Mouse (Mus musculus): Measurements from ENCODE around the gene G3bp2. TPM values are rescaled to one million over a fixed set of nuclear protein-coding genes. Genes with fewer than 3 reads are reported as not detected.

G3bp2 gene
- polyA plus RNA-seq, 1 experiment from 2014 or later = 122 TPM

DNA sequence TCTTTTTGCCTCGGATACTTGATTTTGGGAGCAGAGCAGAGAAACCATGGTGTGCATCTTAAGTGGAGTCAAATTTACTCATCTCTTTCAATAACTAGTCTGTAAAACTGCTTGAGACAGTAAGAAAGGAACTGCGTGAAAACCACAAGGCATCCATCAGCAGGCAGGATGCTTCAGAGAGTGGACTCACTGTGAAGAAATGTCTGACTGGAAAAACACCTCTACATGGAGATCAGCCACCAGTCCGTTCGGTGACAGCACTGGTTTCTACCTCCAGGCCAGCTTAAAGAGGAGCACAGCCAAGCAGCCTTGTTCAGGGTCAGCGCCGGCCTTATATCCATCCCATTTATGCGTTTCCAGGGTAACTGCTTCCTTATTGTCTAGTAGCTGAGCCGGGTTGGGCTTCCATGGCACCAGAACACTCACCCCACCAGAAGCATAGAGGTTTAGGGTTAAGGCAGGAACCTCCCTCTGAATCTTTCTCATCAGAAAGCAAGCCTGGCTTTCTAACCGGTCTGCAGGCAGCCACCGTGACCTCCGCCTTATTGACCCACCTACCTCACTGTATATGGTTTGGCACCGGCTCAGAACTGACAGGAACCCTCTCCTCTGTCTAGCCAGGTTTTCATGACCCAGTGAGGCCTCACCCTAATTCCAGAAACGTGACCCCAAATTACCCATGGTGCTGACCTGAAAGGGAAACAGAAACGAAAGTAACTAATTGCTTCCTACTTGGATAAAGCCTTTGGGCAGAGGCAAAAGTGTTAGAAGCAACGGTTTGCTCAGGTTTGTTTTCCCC lies 9.9 kb upstream of the G3bp2 start:
- WGBS = 71% methylated on average over 15 of the region's 15 CpGs
- H3K27ac ChIP-seq (ENCODE audit: low read length) = no peak overlapping the region
- H3K27me3 ChIP-seq (ENCODE audit: control insufficient read depth, insufficient read depth, low read length) = no peaks in the 10 kb centered on the region
- ATAC-seq (replicated peaks; ENCODE audit: extremely low read depth, insufficient read depth, low FRiP score) = no peak
- no peaks in the 10 kb centered on the region for H3K4me1 ChIP-seq (ENCODE audit: control insufficient read depth, insufficient read depth, low read length)
- H3K4me2 ChIP-seq (ENCODE audit: low read depth, low read length) = peak overlapping the region; percentile 6; the same call in 1 of the 2 replicates
- H3K9ac ChIP-seq (ENCODE audit: low read length) = no peak overlapping the region
- no peaks in the 10 kb centered on the region for H3K9me3 ChIP-seq (replicated peaks; ENCODE audit: control insufficient read depth, low read length)
- H3K36me3 ChIP-seq (ENCODE audit: control insufficient read depth, insufficient read depth) = no peaks in the 10 kb centered on the region
- H3K4me3 ChIP-seq (ENCODE audit: low read length) = no peak overlapping the region

DNA sequence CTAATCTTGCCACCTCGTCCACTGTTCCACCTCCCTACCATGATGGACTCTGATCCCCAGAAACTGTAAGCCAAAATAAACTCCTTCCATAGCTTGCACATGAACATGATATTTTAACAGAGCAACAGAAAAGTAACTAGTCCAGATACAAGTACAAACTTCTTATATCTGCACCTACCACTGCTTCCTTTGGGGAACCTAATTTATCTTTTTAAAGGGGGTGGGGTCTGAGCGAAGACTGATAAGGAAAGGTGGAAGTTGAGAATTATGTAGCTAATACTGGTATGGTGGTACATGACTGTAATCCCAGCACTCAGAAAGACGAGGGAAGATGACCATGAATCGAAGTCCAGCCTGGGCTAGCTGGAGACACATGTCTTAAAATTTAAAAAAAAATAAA lies 4.0 kb upstream of the G3bp2 start:
- no peak overlapping the region for H3K9ac ChIP-seq (ENCODE audit: low read length)
- H3K4me3 ChIP-seq (ENCODE audit: low read length) = no peak overlapping the region
- no peak overlapping the region for H3K27ac ChIP-seq (ENCODE audit: low read length)
- peaks cover 4% of the 10 kb centered on the region for H3K4me1 ChIP-seq (ENCODE audit: control insufficient read depth, insufficient read depth, low read length)
- ATAC-seq (replicated peaks; ENCODE audit: extremely low read depth, insufficient read depth, low FRiP score) = no peak
- WGBS = 82% methylated on average over 4 of the region's 4 CpGs
- H3K9me3 ChIP-seq (replicated peaks; ENCODE audit: control insufficient read depth, low read length) = no peaks in the 10 kb centered on the region
- H3K27me3 ChIP-seq (ENCODE audit: control insufficient read depth, insufficient read depth, low read length) = no peaks in the 10 kb centered on the region
- H3K4me2 ChIP-seq (ENCODE audit: low read depth, low read length) = no peak overlapping the region
- H3K36me3 ChIP-seq (ENCODE audit: control insufficient read depth, insufficient read depth) = no peaks in the 10 kb centered on the region

DNA sequence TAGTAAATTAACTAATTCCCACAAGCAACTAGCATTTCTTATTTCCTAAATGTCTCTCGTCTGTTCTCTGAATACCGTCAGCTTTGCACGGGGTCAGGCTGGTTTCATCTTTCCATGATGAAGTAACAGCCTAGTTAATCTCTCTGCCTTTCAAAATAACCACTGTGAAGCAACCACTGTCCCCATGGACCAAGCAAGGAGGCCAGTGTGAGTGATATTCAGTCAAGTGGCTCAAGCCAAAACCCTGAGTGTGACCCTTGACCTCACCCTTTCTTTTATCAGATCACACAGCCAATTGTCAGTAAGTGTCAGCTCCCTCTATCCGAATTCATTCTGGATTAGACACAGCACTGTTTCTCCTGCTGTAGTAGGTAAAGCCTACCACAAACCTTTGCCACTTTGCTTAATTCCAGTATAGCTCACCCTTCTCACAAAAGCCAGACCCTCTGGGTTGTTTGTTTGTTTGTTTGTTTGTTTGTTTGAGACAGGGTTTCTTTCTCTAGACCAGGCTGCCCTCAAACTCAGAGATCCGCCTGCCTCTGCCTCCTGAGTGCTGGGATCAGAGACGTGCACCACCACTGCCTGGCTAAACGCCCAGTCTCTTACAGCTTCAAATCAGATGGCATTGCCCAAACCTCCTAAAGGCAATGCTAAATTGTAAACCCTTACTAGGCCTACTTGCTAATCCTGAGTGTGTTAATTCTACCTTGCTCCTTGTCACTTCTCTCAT lies 2.5 kb upstream of the G3bp2 start:
- Histone ChIP-seq H3K4me3 (ENCODE audit: low read length) (no peak overlapping the region), H3K36me3 (ENCODE audit: control insufficient read depth, insufficient read depth) (no peaks in the 10 kb centered on the region), H3K27ac (ENCODE audit: low read length) (no peak overlapping the region), H3K4me2 (ENCODE audit: low read depth, low read length) (no peak overlapping the region), H3K27me3 (ENCODE audit: control insufficient read depth, insufficient read depth, low read length) (no peaks in the 10 kb centered on the region), H3K9me3 (replicated peaks; ENCODE audit: control insufficient read depth, low read length) (no peaks in the 10 kb centered on the region), H3K4me1 (ENCODE audit: control insufficient read depth, insufficient read depth, low read length) (peaks cover 16% of the 10 kb centered on the region), H3K9ac (ENCODE audit: low read length) (no peak overlapping the region)
- ATAC-seq (replicated peaks; ENCODE audit: extremely low read depth, insufficient read depth, low FRiP score) = no peak
- WGBS = 81% methylated on average over 7 of the region's 7 CpGs

DNA sequence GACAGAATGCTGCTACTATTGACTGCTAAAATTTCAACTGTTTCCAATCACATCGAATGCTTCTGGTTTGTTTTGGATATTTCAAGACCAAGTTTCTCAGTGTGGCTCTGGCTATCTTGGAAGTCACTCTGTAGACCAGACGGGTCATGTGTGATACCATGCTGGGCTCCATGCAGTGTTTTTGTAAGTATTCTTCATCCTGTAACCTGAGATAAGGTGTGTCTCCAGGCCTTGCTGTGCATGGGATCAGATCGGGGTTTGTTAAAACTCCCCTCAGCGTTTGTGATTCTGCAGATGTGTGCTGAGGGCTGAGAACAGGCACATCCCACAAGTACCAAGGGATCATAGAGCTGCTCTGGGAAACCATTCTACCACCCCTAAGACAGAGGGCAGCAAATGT lies 1.7 kb upstream of the G3bp2 start:
- Histone ChIP-seq H3K36me3 (ENCODE audit: control insufficient read depth, insufficient read depth) (no peaks in the 10 kb centered on the region), H3K9ac (ENCODE audit: low read length) (no peak overlapping the region), H3K27ac (ENCODE audit: low read length) (no peak overlapping the region), H3K27me3 (ENCODE audit: control insufficient read depth, insufficient read depth, low read length) (no peaks in the 10 kb centered on the region), H3K4me1 (ENCODE audit: control insufficient read depth, insufficient read depth, low read length) (peaks cover 18% of the 10 kb centered on the region), H3K4me3 (ENCODE audit: low read length) (no peak overlapping the region), H3K4me2 (ENCODE audit: low read depth, low read length) (no peak overlapping the region), H3K9me3 (replicated peaks; ENCODE audit: control insufficient read depth, low read length) (no peaks in the 10 kb centered on the region)
- WGBS = 64% methylated on average over 4 of the region's 4 CpGs
- no peak for ATAC-seq (replicated peaks; ENCODE audit: extremely low read depth, insufficient read depth, low FRiP score)

DNA sequence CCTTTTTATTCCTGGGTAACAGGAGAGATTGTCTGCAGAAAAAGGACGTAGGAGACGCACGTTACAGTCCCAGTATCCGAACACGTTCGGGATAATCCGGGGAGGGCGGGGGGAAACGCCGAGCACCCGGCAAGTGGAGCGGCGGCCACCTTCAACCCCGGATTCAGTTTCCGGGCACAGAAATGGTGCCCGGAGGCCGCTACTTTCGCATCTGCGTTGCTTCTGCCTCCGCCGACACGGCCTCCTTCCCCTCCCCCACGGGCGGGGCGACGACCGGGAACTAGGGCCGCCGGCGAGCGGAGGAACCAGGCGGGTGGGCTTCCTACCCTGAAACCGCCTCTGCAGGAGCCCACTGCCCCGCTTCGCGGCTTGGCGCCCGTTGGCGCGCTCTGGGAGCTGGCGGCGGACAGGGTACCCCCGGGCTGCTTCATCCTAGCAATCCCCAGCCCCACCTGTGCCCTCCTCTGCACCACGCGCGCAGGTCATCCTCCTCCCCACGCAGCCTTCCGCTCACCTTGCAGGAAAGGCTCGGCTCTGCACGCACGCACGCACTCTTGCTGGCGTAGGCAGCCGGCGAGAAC lies 608 bp downstream of the G3bp2 start:
- ATAC-seq (replicated peaks; ENCODE audit: extremely low read depth, insufficient read depth, low FRiP score) = no peak; the same call in 1 of the 2 replicates
- Histone ChIP-seq H3K4me1 (ENCODE audit: control insufficient read depth, insufficient read depth, low read length) (peaks cover 29% of the 10 kb centered on the region), H3K36me3 (ENCODE audit: control insufficient read depth, insufficient read depth) (no peaks in the 10 kb centered on the region), H3K9ac (ENCODE audit: low read length) (peak overlapping the region; percentile 99), H3K27me3 (ENCODE audit: control insufficient read depth, insufficient read depth, low read length) (no peaks in the 10 kb centered on the region), H3K27ac (ENCODE audit: low read length) (peak overlapping the region; percentile 98), H3K4me2 (ENCODE audit: low read depth, low read length) (peak overlapping the region; percentile 81), H3K4me3 (ENCODE audit: low read length) (peak overlapping the region; percentile 97), H3K9me3 (replicated peaks; ENCODE audit: control insufficient read depth, low read length) (no peaks in the 10 kb centered on the region)
- under 1% methylated on average over 53 of the region's 55 CpGs for WGBS

DNA sequence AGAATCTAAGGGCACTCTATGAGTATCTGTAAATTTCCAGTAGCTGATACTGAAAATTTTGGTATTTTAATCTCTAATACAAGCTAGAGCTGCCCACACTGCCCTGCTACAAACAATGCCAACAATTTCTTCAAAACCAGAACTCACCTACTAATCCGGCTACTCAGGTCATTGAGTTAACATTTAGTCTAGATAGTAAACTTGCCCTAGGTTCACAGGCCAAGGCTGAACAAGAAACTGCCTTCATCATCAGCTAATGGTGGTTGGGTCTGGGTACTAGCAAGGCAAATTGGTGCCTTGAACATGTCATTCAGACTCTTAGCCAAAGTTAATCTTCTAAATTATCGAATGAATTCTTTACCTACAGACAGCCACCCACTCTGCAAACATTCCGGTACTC lies 2.2 kb downstream of the G3bp2 start:
- Histone ChIP-seq H3K9ac (ENCODE audit: low read length) (peak overlapping the region; percentile 22; the same call in 1 of the 2 replicates), H3K4me3 (ENCODE audit: low read length) (no peak overlapping the region; the same call in 1 of the 2 replicates), H3K4me1 (ENCODE audit: control insufficient read depth, insufficient read depth, low read length) (peaks cover 29% of the 10 kb centered on the region), H3K4me2 (ENCODE audit: low read depth, low read length) (peak overlapping the region; percentile 81), H3K36me3 (ENCODE audit: control insufficient read depth, insufficient read depth) (no peaks in the 10 kb centered on the region), H3K27ac (ENCODE audit: low read length) (no peak overlapping the region), H3K27me3 (ENCODE audit: control insufficient read depth, insufficient read depth, low read length) (no peaks in the 10 kb centered on the region), H3K9me3 (replicated peaks; ENCODE audit: control insufficient read depth, low read length) (no peaks in the 10 kb centered on the region)
- 61% methylated on average over 3 of the region's 3 CpGs for WGBS
- no peak for ATAC-seq (replicated peaks; ENCODE audit: extremely low read depth, insufficient read depth, low FRiP score)

DNA sequence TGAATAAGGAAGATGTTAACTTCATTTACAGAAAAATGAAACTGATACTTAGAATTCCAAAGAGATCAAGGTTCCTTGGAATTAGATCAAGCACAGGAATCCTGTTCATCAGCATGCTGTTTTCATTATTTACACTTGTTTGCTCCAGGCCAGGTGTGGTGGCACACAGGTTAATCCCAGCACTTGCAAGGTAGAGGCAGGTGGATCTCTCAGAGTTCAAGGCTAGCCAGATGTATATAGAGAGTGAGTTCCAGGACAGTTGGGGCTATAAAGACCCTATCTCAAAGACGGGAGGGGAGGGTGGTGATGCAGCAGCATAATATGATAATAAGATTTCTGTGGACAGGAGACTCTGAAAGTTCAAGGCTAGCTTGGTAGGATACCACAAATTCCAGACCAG lies 3.1 kb downstream of the G3bp2 start:
- H3K4me3 ChIP-seq (ENCODE audit: low read length) = no peak overlapping the region
- H3K4me2 ChIP-seq (ENCODE audit: low read depth, low read length) = no peak overlapping the region
- H3K36me3 ChIP-seq (ENCODE audit: control insufficient read depth, insufficient read depth) = no peaks in the 10 kb centered on the region
- WGBS = 55% methylated on average over 1 of the region's 1 CpGs
- no peak for ATAC-seq (replicated peaks; ENCODE audit: extremely low read depth, insufficient read depth, low FRiP score)
- H3K27ac ChIP-seq (ENCODE audit: low read length) = no peak overlapping the region
- H3K4me1 ChIP-seq (ENCODE audit: control insufficient read depth, insufficient read depth, low read length) = peaks cover 29% of the 10 kb centered on the region
- H3K9ac ChIP-seq (ENCODE audit: low read length) = no peak overlapping the region
- H3K27me3 ChIP-seq (ENCODE audit: control insufficient read depth, insufficient read depth, low read length) = no peaks in the 10 kb centered on the region
- no peaks in the 10 kb centered on the region for H3K9me3 ChIP-seq (replicated peaks; ENCODE audit: control insufficient read depth, low read length)

DNA sequence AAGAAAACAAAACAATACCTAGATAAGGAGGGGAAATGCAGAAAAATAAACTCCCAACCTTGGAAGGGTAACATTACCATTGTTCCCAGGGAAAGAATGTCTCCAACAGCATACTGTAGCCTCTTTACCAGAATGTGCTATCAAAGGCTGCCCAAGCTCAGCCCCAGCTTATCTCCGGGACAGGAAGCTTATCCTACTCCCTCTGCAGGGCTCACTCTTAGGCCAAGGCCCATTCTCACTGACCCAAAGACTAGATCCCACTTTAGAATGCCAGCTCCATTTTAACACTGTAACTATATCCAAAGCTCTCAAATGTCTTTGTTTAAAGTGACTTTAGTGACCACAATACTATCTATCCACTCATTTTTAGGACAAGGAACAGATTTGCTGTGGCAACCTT lies 4.2 kb downstream of the G3bp2 start:
- ATAC-seq (replicated peaks; ENCODE audit: extremely low read depth, insufficient read depth, low FRiP score) = no peak
- Histone ChIP-seq H3K4me3 (ENCODE audit: low read length) (no peak overlapping the region), H3K9ac (ENCODE audit: low read length) (no peak overlapping the region), H3K4me2 (ENCODE audit: low read depth, low read length) (no peak overlapping the region), H3K27me3 (ENCODE audit: control insufficient read depth, insufficient read depth, low read length) (no peaks in the 10 kb centered on the region), H3K36me3 (ENCODE audit: control insufficient read depth, insufficient read depth) (no peaks in the 10 kb centered on the region), H3K9me3 (replicated peaks; ENCODE audit: control insufficient read depth, low read length) (no peaks in the 10 kb centered on the region), H3K4me1 (ENCODE audit: control insufficient read depth, insufficient read depth, low read length) (peaks cover 28% of the 10 kb centered on the region), H3K27ac (ENCODE audit: low read length) (peak overlapping the region; percentile 56)
- WGBS = 13% methylated on average over 1 of the region's 1 CpGs

DNA sequence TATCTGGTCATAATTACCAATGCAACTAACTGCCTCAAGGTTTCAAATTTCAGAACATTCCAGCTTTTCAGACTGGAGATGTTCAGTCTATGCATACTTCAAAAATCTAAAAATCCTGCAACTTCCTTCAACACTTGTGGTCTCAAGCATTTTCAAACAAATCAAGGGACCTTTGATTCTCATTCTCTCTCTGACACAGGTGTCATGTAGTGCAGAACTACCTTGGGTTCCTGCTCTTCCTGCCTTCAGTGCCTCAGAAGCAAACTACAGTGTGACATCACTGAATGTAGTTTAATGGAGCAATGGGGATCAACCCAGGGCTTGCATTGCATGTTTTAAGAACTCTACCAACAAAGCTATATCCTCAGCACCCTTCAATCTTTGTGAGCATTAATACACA lies 4.8 kb downstream of the G3bp2 start:
- H3K4me1 ChIP-seq (ENCODE audit: control insufficient read depth, insufficient read depth, low read length) = peaks cover 25% of the 10 kb centered on the region
- no peak overlapping the region for H3K4me2 ChIP-seq (ENCODE audit: low read depth, low read length)
- no peak overlapping the region for H3K4me3 ChIP-seq (ENCODE audit: low read length)
- ATAC-seq (replicated peaks; ENCODE audit: extremely low read depth, insufficient read depth, low FRiP score) = no peak
- no peak overlapping the region for H3K9ac ChIP-seq (ENCODE audit: low read length)
- no peaks in the 10 kb centered on the region for H3K36me3 ChIP-seq (ENCODE audit: control insufficient read depth, insufficient read depth)
- no peaks in the 10 kb centered on the region for H3K9me3 ChIP-seq (replicated peaks; ENCODE audit: control insufficient read depth, low read length)
- H3K27me3 ChIP-seq (ENCODE audit: control insufficient read depth, insufficient read depth, low read length) = no peaks in the 10 kb centered on the region
- H3K27ac ChIP-seq (ENCODE audit: low read length) = peak overlapping the region; percentile 56; the same call in 1 of the 2 replicates
